Mouse (Mus musculus) retina, adult 2 months (tissue): ENCODE measurements around the gene Lmf1.

Source experiments
- DNase-seq: peaks from one replicate; pipeline ENCODE4 v3.0.0-alpha.2; 2012; ENCODE audit warnings: low read depth, low spot score

Lmf1 gene

DNA sequence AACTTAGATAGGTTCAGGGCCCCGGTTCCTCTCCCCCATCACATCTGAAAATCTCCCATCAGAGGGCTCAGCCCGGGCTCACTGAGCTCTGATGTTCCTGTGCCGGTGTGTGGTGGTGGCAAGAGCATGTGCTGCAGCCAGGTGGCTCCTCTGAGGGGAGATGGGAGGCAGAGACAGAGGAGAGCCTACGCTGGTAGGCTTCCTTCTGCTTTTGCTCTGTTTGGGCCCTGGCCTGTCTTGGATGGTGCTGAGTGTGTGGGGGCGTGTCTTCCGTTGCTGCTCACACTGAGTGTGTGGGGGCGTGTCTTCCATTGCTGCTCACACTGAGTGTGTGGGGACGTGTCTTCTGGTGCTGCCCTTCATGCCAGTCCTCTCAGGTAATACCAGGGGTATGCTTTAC, 23.5 kb downstream of the Lmf1 start:
- DNase-seq: no peak

DNA sequence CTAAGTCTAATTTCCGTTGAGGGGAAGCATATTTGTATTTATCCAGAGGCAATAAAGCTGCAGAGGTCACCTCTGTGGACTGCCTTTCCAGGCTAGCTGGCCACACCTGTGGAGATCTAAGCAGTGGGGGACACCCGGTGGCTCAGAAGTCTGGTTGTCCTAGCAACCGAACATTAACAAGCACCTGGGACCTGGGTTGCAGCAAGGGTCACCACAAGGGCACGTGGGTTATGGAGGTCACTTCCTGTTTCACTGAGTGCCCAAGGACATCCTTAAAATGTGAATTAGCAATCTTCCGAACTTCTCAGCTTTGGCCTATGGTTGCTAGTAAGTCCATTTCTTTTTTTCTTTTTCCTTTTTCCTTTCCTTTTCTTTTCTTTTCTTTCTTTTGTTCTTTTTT, 25.3 kb downstream of the Lmf1 start:
- DNase-seq: no peak

DNA sequence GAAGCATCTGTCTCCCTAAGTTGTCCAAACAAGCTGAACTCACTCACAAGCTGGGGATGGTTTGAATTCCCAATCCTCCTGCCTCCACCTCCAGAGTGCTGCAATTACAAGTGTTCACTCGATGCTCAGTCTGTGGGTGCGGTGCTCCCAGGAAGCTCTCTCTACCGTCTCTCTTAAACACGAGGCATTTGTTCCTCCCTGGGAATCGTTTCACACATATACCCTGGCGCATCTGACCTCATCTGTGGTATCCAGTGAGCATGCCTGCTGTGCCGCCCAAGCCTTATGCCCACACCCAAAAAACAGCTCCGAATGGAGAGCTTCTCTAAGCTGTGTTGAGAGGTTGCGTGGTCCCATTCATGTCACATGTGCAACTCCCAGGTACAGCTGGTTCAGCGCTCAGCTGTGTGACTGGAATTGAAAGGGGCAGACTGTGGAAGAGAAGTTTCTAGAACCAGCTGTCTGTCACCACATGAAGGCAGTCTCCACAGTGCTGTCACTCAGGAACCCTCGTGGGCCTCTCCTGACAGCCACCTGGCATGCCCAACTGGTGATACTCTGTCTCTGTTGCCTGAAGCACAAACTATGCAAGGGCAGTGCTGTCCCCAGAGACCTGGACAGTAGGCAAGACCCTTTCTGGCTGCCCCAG, 29.4 kb downstream of the Lmf1 start:
- DNase-seq: no peak

DNA sequence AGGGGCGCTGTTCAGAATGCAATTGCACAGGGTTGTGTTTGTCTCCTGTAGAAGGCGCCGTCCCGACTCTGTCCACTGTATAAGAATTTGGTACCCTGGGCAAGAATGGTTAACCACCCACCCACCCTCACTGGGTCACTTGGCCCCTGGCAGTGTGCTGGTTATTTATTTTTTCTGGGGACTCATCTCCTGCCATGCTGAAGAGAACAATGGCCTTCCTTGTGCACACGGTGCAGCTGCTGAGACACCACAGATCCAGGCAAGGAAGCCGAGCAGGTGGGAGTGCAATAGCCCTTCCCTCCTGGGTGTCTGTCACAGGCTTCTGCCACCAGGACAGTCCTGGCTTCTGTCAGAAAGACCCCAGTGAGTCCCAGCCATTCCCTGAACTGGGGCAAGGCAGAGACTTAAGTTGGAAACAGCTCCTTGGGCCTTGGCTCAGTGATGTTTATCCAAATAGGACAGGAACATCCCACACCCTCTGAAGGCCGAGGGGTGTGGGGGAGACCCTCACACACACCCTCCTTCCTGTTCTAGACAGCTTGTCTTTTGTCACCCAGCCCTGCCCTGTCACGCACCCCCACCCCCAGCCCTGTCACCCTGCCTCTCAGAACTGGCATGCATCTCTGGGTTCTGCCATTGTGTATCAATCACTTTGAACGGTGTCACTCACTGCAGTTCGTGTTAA, 30.1 kb downstream of the Lmf1 start:
- no peak for DNase-seq

DNA sequence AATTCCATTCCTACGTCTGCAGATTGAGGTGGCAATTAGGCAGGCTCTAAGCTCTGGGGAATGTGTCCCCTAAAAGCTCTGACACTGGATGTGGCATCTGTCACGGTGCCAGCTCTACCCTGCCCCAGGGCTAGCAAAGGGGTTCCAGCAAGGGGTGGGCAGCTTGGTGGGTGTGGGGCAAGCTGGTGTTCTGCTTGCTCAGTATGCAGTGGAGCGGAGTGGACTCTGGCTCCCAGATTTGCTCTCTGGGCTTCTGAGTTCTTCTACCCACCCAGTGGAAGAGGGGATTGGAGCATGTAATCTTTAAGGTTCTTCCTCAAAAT, 30.6 kb downstream of the Lmf1 start:
- no peak for DNase-seq

DNA sequence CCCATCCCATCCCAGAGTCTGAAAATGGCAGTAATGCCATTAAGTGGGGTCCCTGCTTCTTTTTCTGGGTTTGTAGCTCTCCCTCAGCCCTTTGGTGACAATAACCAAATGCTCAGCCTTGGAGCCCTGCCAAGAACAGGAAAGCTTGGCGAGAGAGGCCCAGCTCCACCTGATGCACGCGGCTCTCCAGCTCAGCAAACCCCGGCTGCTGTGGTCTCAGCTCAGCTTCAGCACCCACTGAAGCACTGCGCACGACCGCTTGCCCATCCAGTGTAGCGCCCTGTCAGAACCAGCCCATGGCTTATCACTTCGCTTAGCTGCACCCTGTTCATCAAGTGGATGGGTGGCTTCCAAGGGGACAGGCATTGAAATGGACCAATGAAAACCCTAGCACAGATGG, 31.3 kb downstream of the Lmf1 start:
- DNase-seq: no peak

DNA sequence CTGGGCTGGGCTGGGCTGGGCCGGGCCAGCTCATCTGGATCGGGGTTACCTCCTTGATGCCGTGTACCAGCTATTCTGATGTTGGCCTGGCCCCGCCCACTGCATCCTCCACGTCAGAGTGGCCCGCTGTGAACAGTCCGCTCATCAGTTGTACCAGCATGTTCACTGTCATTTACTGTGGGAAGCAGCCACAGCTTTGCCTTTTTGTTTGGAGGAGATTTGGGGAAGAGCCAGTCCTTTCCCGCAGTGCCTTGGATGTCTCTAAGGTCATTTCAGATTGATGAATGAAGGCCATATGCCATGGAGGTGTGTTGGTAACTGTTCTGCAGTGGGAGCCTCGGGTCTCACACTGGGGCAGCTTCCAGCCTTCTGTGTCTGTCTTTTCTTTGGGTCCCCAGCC, 33.7 kb downstream of the Lmf1 start:
- DNase-seq: no peak

DNA sequence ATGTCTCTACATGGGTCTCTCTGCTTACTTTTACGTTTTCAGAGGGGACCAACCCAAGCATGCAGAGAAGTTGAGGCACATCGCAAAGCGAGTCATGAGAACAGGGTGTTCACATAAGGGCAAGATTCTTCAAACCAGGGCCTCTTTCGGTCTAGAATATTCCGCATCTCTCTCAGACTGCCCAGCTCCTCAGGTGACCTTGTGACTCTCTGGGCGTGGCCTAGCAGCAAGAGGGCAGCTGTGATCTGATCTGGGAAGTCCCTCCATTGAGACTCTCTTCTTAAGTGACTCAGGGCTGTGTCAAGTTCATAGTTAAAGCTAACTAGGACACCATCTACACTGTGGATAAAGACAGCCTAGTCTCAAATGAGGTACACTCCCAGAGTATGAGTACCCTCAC, 34.4 kb downstream of the Lmf1 start:
- DNase-seq: no peak

DNA sequence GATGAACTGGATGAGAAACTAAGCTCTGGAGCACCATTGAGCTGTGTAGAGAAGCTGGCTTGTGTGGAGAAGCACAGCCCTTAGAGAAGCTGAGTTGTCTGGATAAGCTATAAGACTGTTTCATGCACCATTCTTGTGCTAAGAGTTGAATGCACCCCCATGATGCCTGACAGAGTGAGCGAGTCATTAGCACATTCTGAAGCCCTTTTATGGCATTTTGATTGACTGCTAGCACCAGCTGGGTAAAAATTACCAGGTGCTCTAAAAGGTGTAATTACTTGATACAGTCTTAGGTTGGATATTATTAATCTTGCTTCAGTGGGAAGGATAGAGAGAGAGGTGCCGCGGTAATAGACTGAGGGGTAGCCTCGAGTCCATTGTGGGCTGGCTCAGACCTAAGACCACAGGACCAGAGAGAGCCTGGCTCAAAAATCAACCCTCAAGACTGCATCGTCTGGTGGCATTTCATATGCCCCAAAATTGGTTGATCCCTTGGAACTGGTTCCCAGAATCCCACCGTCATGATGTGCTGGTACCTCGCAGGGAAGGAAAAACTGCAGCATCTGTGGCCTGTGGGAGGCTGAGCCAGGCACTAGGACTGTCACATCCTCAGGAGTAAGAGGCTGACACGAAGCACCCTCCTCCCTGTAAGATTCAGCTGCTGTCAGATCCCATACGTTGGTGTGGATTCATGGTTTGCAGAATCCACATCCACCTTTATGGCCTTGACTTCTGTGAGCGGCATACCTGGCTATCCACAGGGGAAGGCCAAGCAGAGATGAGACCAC, 36.0 kb downstream of the Lmf1 start:
- no peak for DNase-seq

DNA sequence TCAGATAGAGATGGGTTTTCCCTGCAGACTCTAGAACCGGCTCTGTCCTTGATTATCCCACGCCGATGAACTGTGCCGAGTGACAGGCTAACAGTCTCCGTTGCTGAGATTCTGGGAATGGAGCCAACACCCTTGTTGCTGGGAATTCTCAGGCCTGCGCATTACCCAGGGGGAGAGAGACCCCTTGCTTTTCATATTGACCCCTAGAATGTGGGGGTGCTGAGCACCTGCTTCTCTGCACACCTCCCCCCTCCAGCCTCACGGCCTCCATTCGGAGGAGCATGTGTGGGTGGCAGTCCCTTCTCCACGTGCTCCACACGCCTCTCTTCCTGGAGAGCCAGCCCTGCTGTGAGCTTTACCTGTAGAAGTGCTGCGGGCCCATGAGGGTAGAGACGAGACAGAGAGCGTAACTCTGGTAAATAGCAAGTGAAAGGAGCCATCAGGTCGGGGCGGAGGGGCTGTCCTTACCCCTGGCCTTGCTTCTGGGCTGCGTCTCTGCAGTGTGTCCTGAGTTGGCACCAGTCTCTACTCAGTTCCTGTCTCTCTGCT, 39.7 kb downstream of the Lmf1 start:
- no peak for DNase-seq

DNA sequence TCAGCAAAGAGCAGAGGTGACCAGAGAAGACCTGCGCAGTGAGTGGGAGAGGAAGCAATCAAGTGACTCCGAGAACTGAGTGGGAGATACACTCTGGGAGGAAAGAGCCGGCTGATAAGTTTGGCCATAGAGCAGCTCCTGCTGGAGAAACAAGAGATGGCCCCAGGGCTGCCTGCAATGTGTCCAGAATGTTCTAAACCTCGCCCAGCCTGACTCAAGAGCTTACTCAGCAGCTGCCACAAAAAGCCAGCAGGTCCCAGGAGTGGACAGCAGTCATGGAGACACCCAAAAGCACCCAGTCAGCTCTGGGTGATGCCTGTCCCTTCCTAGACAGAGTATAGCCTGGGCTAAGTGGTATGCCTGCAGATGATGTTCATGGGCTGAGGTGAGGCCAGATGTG, 44.6 kb downstream of the Lmf1 start:
- DNase-seq: no peak

DNA sequence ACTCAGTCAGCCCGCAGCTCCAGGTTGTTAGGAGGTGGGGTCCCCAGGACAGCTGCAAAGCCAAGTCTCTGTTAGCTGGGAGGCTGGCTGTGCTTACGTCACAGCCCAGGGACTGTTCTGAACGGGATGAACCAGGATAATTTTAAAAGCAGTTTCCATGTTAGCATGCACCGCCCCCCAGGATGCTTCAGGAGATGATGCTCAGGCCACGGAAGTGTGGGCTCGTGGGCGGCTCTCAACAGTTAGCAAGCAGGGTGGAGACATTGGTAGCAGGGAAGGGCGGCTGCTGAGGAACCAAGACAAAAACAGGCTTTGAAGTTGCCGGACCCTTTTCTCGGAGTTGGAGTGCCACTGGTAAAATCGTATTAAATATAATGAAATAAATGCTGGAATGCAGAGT, 45.0 kb downstream of the Lmf1 start:
- no peak for DNase-seq

DNA sequence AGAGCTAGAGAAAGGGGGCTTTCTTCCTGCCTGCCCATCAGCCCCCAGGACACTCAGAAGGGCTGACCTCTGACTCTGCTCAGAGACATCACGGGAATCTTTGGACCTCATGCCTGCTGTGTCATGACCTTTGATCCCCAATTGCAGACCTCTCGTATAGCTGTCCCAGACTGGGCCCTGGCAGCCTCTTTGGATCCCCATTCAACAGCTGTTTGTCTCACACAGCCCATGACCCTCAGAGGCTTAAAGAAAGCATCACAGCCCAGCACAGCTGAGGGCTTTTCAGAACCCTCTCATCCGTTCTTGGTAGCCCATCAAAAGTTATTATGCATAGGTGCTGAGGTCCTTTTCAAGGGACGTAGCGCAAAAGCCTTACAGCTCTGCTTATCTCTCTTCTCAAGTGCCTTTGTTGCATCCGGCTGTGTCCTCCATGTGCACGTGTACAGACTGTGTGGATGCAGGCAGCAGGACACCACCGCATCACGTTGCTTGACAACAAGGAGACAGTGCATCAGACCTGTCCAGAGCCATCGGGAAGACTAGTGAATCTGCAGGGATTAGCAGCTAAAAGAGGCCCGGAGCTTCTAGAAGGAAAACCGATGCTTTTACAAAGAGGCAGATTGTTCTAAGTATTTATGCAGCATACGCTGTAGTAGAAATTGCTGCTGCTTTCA, 45.7 kb downstream of the Lmf1 start:
- DNase-seq: no peak

DNA sequence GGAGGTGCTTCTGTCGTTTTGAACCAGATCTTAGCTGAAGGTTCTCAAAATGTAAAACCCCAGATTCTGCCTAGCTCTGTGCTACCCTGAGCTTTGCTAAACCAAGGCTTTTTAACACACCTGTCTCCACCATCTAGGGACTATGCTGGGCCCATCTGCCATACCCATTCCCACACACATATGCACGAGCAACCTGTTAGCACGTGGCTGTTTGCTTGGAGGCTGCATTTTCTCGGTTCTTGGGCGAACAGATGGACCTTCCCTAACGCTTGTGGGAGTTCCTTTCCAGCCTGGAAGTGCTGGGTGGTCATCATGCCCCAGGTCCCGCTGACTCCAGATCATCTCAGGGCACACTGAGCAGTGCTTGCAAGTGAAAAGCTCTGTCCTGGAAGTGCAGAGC, 46.4 kb downstream of the Lmf1 start:
- no peak for DNase-seq

DNA sequence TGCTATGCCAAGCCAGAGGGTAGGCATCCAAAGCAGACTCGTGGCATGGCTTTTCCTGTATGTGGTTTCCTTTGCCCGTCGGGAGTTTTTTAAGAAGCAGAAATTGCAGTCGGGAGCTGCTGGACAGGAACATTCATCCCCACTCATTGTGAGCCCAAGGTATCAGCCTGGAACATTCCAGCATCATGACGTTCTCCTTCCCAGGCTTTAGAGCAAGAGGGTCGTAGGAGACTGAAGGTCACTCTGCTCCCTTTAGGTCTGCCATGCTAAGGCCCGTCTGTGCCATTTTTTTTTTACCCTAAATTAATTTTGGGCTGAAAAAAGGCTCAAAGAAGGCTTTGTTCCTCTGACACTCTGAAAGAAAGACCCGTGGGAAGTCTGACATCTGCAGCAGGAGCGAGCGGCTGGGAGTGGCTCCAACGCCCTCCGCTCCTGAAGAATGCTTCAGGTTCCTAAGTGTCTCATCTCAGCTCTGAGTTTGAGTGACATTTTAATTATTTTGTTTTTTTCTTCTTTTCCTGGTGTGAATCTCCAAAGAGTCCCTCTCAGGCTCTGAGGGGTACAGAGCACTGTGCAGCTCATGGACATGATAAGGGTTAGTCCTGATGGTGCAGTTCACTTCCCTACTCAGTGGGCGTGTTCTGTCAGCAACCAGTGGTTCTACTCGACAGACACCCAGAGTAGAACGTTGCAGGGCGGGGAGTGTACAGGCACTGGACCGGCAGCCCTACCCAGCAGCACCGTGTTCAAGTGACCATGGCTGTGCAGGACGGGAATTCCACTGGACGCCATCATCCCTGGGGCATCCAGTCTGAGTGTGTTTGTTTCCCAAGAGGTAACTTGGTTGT, 47.5 kb downstream of the Lmf1 start:
- DNase-seq: no peak

DNA sequence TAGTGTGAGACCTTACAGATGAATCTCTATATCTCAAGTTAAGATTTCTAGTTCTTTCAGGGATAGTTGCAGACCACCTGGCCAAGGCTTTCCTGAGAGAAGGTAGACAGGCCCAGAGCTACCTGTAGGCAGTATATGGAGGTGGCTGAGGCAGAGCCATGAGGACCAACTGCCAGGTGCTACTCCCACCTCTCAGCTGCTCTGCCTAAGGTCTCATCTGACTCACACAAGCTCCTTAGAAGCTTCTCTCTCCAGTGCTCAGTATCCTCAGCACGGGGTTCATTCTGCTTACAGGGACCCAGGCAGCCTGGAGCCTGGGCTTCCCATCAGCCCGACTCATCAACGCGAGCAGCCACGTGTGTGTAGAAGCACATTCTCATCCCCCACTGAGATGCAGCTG, 51.4 kb downstream of the Lmf1 start:
- no peak for DNase-seq

DNA sequence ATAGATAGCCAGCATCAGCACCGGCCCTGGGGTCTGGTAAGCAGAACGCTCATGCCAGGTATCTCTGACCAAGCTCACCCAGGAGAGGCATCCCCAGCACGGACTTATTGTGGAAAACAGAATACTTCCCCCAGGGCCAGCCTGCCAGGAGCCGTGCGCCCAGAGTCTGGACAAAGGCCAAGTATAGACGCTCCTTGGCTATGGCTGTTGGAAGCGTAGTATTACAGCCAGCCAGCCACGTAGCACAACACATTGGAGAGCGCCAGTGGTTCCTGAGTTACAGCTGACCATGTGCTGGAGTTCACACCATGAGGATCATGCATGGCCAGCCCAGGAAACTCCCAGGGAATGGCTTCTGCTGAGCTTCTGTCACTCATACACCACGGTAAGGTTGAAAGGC, 55.2 kb downstream of the Lmf1 start:
- DNase-seq: no peak

DNA sequence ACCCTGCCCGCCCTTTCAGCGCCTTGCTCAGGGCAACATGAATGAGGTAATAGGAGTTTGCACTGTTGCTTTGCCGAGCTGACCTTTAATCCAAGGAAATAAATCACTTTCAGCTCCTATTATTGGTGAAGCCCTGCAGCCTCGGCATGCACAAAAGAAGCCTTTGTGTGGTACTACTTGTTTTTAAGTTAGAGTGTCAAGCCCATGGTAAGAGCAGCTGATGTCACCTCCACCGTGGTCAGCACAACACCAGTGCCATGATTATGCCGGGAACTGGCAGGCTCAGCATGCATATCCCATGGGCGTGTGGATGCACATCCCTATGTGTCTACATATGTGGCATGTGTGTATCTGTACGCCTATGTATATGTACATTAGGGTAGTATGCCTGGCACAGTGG, 56.5 kb downstream of the Lmf1 start:
- DNase-seq: no peak

DNA sequence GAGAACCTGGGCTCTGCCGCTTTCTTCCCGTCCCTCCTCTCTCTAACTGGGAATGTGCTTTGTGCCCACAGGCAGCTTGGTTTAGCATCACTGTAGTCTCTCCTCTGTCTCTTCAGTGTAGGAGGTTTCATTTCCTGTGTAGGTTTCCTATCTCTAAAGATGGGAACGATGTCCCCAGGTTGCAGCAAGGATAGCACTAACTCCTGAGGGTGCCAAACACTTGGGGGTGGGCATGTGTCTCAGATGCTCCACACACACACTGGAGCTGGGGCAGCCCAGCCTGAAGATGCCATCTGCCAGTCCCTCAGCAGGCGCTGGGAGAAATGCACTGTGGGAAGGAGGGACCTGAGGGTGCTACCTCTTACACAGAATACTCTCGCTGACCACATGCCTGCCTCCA, 56.9 kb downstream of the Lmf1 start:
- no peak for DNase-seq

DNA sequence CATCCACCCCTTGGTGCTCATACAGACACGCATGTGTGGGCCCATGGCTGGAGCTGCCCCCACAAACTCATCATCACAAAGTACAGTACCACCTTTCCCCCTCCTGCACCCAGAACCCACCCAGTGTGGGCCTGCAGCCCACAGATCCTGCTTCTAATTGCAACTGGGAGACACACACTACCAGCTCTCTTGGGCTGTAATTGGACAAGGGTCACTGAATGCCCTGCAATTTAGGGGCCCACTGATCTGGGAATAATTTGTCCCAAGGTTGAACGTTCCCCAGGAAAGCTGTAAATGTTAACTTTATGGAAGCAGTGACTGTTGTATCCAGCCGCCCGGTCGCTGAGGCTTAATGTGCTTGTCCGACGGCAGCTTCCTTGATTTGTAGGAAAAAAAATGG, 59.1 kb downstream of the Lmf1 start:
- DNase-seq: no peak

DNA sequence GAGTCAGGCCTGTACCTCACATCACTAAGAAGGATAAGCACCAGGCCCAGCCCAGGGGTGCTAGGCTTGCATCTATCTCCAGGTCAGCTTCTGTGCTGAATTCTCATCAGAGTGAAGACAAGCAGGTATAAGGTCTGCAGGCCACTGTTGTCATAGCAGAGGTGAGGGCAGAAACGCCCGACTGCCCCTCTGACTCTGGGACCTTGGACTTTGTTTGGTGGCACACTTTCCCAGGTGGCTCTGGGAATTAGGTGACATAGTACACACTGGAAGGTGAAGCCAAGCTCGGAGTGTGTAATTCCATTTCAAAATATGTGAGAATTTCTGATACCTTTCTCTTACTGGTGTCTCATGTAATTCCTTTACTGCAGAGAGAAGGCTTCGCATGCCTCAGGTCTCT, 59.6 kb downstream of the Lmf1 start:
- no peak for DNase-seq
